Mouse (Mus musculus): ENCODE measurements at regions not wholly inside any gene's neighbourhood (a gene's known extent, or its start where the extent isn't known, plus 50 kb on each side); places are given as distances from the start of the nearest gene placed in this dataset.

DNA sequence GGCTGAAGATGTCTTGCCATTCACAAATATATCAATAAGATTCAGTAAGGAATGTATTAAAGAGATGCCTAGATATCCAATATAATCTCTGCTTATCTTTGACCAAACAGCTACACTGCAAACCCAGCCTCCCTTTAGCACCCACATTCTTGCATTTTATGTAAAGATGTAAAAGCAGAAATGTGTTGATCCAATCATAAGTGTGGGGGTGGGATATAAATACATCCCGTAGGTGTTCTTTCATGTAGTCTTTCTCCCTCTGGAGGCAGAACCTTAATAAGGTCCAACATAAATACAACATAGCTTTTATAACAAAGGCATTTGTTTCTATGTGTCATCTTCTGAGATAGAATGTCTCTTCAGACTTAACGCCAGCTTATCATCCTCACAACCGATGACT, 637.1 kb upstream of the Flrt2 start:
- Histone ChIP-seq H3K27ac (ENCODE audit: low read length) (no peak overlapping the region), H3K4me3 (ENCODE audit: low read depth, low read length) (no peak overlapping the region), H3K4me2 (replicated peaks; ENCODE audit: low read depth, low read length) (no peak overlapping the region), H3K9me3 (ENCODE audit: control insufficient read depth, low read depth, low read length) (no peaks in the 10 kb centered on the region), H3K36me3 (ENCODE audit: control insufficient read depth, insufficient read depth, low read length) (no peaks in the 10 kb centered on the region), H3K9ac (replicated peaks; ENCODE audit: low read depth, low read length) (no peak overlapping the region), H3K27me3 (ENCODE audit: control insufficient read depth, insufficient read depth, low read length) (no peaks in the 10 kb centered on the region), H3K4me1 (ENCODE audit: control insufficient read depth, insufficient read depth, low read length) (no peaks in the 10 kb centered on the region)
- 78% methylated on average over 3 of the region's 3 CpGs for WGBS
- ATAC-seq (ENCODE audit: insufficient number of reproducible peaks, insufficient read depth, low FRiP score, low read depth) = no peak

DNA sequence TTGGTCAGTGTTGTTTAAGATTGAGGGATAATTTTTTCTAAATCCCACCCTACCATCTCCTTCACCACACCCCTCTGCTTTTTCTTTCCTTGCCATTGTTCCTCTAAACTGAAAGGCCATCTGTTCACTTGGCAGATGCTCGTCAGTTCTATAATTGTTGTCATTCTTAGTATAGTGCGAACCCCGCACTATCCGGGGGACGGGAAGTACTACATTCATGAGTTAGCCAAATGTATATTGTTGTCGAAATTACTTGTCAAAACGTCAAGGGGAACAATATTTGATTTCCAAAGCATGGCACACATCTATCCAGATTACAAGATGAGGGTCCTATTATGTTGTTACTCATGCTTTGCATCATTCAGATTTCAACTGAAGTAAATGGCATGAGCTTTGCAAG, 635.1 kb upstream of the Flrt2 start:
- no peak overlapping the region for H3K9ac ChIP-seq (replicated peaks; ENCODE audit: low read depth, low read length)
- H3K4me1 ChIP-seq (ENCODE audit: control insufficient read depth, insufficient read depth, low read length) = no peaks in the 10 kb centered on the region
- no peak for ATAC-seq (ENCODE audit: insufficient number of reproducible peaks, insufficient read depth, low FRiP score, low read depth)
- no peak overlapping the region for H3K4me3 ChIP-seq (ENCODE audit: low read depth, low read length)
- 81% methylated on average over 7 of the region's 7 CpGs for WGBS
- H3K9me3 ChIP-seq (ENCODE audit: control insufficient read depth, low read depth, low read length) = no peaks in the 10 kb centered on the region
- no peaks in the 10 kb centered on the region for H3K27me3 ChIP-seq (ENCODE audit: control insufficient read depth, insufficient read depth, low read length)
- H3K36me3 ChIP-seq (ENCODE audit: control insufficient read depth, insufficient read depth, low read length) = no peaks in the 10 kb centered on the region
- H3K4me2 ChIP-seq (replicated peaks; ENCODE audit: low read depth, low read length) = no peak overlapping the region
- H3K27ac ChIP-seq (ENCODE audit: low read length) = no peak overlapping the region

DNA sequence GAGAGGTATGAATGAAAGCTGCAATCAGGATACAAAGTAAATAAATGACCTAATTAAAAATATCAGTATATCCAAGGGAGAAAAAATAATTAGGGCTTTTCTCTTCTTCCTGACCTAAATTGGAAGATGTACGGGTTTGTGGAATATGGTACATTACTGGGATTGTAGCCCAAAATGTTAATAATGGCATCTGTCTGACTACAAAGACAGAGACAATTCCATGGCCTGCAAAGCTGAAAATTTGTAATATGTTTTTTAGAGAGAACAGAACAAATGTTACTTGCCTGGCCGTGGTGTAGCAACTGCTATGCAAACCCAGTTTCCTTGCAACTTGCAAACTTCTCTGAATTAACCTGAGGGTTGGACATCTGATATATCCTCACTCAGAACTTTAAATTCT, 632.6 kb upstream of the Flrt2 start:
- WGBS = 95% methylated on average over 2 of the region's 2 CpGs
- no peaks in the 10 kb centered on the region for H3K36me3 ChIP-seq (ENCODE audit: control insufficient read depth, insufficient read depth, low read length)
- H3K27me3 ChIP-seq (ENCODE audit: control insufficient read depth, insufficient read depth, low read length) = no peaks in the 10 kb centered on the region
- no peak overlapping the region for H3K9ac ChIP-seq (replicated peaks; ENCODE audit: low read depth, low read length)
- H3K4me3 ChIP-seq (ENCODE audit: low read depth, low read length) = no peak overlapping the region
- ATAC-seq (ENCODE audit: insufficient number of reproducible peaks, insufficient read depth, low FRiP score, low read depth) = no peak
- no peak overlapping the region for H3K4me2 ChIP-seq (replicated peaks; ENCODE audit: low read depth, low read length)
- no peaks in the 10 kb centered on the region for H3K4me1 ChIP-seq (ENCODE audit: control insufficient read depth, insufficient read depth, low read length)
- no peak overlapping the region for H3K27ac ChIP-seq (ENCODE audit: low read length)
- no peaks in the 10 kb centered on the region for H3K9me3 ChIP-seq (ENCODE audit: control insufficient read depth, low read depth, low read length)

DNA sequence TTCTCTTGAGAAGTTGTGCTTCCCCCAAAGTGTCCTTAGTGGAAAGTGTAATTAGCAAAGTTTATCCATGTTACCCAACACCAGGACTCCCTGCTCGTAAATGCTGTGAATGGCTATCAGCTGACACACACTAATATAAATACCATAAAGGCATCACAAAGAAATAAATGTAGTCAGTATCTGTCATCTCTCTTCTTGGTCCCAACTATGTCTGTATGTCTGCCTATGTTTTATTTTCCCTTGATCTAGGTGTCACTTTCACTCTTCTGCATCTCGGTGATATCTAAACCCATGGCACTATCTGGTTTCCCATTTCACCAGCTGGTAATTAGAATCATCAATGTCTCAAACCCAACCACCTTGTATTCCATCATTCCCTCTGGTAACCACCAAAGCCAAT, 619.7 kb upstream of the Flrt2 start:
- H3K4me3 ChIP-seq (ENCODE audit: low read depth, low read length) = no peak overlapping the region
- ATAC-seq (ENCODE audit: insufficient number of reproducible peaks, insufficient read depth, low FRiP score, low read depth) = no peak
- no peak overlapping the region for H3K27ac ChIP-seq (ENCODE audit: low read length)
- H3K4me2 ChIP-seq (replicated peaks; ENCODE audit: low read depth, low read length) = no peak overlapping the region
- WGBS = 75% methylated on average over 2 of the region's 2 CpGs
- H3K9ac ChIP-seq (replicated peaks; ENCODE audit: low read depth, low read length) = no peak overlapping the region
- H3K9me3 ChIP-seq (ENCODE audit: control insufficient read depth, low read depth, low read length) = no peaks in the 10 kb centered on the region
- H3K4me1 ChIP-seq (ENCODE audit: control insufficient read depth, insufficient read depth, low read length) = no peaks in the 10 kb centered on the region
- no peaks in the 10 kb centered on the region for H3K27me3 ChIP-seq (ENCODE audit: control insufficient read depth, insufficient read depth, low read length)
- H3K36me3 ChIP-seq (ENCODE audit: control insufficient read depth, insufficient read depth, low read length) = no peaks in the 10 kb centered on the region

DNA sequence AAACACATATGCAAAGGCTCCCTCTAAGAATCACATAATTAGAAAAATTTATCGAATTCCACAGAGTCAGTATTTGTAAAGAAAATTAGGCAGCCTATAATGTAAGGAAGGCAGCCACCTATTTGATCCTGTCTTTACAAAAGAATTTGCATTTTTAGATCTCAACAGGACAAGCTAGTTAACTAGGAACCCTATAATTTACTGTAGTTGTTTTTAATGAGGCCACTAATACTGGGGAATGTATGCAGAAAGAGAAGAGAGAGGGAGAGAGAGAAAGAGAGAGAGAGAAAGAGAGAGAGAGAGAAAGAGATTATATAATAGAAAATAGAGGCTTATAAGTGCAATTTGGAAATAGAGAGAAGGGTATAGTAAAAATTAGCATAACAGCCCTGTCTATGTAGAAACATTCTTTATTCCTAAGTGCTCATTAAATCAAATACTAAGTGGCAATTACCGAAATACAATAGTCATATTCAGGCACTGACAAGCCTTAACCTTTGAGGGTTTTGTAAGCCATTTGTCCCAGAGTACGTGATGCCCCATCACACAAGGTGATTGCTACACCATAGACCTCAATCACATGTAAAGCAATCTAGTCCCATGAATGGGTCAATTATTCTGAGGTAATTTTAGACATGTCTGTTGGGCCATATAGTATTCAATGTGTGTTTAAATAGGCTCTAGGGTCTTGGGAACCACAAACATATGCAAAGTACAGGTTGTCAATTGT, 572.6 kb upstream of the Flrt2 start:
- H3K4me3 ChIP-seq (ENCODE audit: low read depth, low read length) = no peak overlapping the region
- no peak overlapping the region for H3K9ac ChIP-seq (replicated peaks; ENCODE audit: low read depth, low read length)
- no peak overlapping the region for H3K4me2 ChIP-seq (replicated peaks; ENCODE audit: low read depth, low read length)
- H3K27me3 ChIP-seq (ENCODE audit: control insufficient read depth, insufficient read depth, low read length) = no peaks in the 10 kb centered on the region
- WGBS = 83% methylated on average over 3 of the region's 3 CpGs
- H3K27ac ChIP-seq (ENCODE audit: low read length) = no peak overlapping the region
- H3K9me3 ChIP-seq (ENCODE audit: control insufficient read depth, low read depth, low read length) = no peaks in the 10 kb centered on the region
- no peak for ATAC-seq (ENCODE audit: insufficient number of reproducible peaks, insufficient read depth, low FRiP score, low read depth)
- H3K4me1 ChIP-seq (ENCODE audit: control insufficient read depth, insufficient read depth, low read length) = no peaks in the 10 kb centered on the region
- no peaks in the 10 kb centered on the region for H3K36me3 ChIP-seq (ENCODE audit: control insufficient read depth, insufficient read depth, low read length)

DNA sequence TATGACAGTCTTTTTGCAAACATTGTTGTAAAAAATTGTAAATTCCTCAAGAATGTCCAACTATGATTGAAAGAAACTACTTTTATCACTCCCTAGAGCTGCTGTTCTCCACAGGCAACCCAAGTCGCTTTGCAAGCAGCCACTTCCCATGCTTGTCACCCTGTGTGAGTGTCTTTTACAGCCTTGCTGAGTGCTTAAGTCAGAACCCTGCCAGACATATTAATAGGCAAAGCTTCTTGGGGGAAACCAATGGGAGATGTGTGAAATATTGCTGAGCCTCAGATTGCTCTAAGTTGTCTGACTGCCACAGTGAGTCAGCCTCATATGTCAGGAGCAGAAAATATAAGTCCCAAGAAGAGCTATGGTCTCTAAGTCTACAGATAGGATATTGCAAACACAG, 559.2 kb upstream of the Flrt2 start:
- H3K4me2 ChIP-seq (replicated peaks; ENCODE audit: low read depth, low read length) = no peak overlapping the region
- H3K4me1 ChIP-seq (ENCODE audit: control insufficient read depth, insufficient read depth, low read length) = no peaks in the 10 kb centered on the region
- no peak overlapping the region for H3K9ac ChIP-seq (replicated peaks; ENCODE audit: low read depth, low read length)
- no peaks in the 10 kb centered on the region for H3K9me3 ChIP-seq (ENCODE audit: control insufficient read depth, low read depth, low read length)
- ATAC-seq (ENCODE audit: insufficient number of reproducible peaks, insufficient read depth, low FRiP score, low read depth) = no peak
- H3K4me3 ChIP-seq (ENCODE audit: low read depth, low read length) = no peak overlapping the region
- no peak overlapping the region for H3K27ac ChIP-seq (ENCODE audit: low read length)
- 78% methylated on average over 1 of the region's 1 CpGs for WGBS
- H3K27me3 ChIP-seq (ENCODE audit: control insufficient read depth, insufficient read depth, low read length) = no peaks in the 10 kb centered on the region
- H3K36me3 ChIP-seq (ENCODE audit: control insufficient read depth, insufficient read depth, low read length) = no peaks in the 10 kb centered on the region

DNA sequence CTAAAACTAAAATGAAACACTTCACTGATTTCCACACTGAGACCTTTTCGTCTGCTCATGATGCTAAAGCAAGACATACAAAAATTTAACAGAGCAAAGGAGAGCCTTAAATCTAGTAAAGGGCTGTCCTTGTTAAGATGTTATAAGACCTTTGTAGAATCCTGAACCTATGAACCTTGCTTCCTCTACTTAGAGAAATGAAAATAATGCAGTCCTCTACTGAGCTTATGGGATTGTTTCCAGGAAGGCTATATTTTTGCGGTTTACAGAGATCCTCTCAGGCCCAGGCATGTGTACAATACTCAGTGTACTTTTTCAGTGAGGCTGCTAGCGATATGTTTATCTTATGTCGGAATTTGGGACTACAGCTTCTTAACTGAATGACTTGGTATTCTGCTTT, 558.5 kb upstream of the Flrt2 start:
- H3K27ac ChIP-seq (ENCODE audit: low read length) = no peak overlapping the region
- no peaks in the 10 kb centered on the region for H3K36me3 ChIP-seq (ENCODE audit: control insufficient read depth, insufficient read depth, low read length)
- H3K9ac ChIP-seq (replicated peaks; ENCODE audit: low read depth, low read length) = no peak overlapping the region
- H3K4me2 ChIP-seq (replicated peaks; ENCODE audit: low read depth, low read length) = no peak overlapping the region
- no peaks in the 10 kb centered on the region for H3K9me3 ChIP-seq (ENCODE audit: control insufficient read depth, low read depth, low read length)
- H3K27me3 ChIP-seq (ENCODE audit: control insufficient read depth, insufficient read depth, low read length) = no peaks in the 10 kb centered on the region
- H3K4me3 ChIP-seq (ENCODE audit: low read depth, low read length) = no peak overlapping the region
- no peak for ATAC-seq (ENCODE audit: insufficient number of reproducible peaks, insufficient read depth, low FRiP score, low read depth)
- 45% methylated on average over 4 of the region's 4 CpGs for WGBS
- H3K4me1 ChIP-seq (ENCODE audit: control insufficient read depth, insufficient read depth, low read length) = no peaks in the 10 kb centered on the region

DNA sequence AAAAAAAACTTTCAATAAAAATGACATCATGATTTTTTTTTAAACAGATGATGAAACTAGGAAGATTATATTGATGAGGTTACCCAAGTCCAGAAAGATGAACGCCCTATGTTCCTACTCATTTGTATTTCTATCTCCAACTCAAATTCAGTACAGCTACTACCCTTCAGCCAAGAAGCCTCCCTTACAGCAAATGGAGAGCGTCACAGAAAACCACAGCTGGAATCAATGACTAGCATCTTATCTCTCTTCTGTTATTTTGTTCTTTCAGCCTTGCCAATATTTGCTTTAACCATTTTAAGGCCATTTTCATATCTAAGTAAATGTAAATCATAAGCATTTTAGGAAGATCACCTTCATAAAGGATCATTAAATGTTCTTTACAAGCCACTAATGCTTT, 553.9 kb upstream of the Flrt2 start:
- Histone ChIP-seq H3K27me3 (ENCODE audit: control insufficient read depth, insufficient read depth, low read length) (no peaks in the 10 kb centered on the region), H3K4me3 (ENCODE audit: low read depth, low read length) (no peak overlapping the region), H3K27ac (ENCODE audit: low read length) (no peak overlapping the region), H3K4me1 (ENCODE audit: control insufficient read depth, insufficient read depth, low read length) (no peaks in the 10 kb centered on the region), H3K4me2 (replicated peaks; ENCODE audit: low read depth, low read length) (no peak overlapping the region), H3K9me3 (ENCODE audit: control insufficient read depth, low read depth, low read length) (no peaks in the 10 kb centered on the region), H3K9ac (replicated peaks; ENCODE audit: low read depth, low read length) (no peak overlapping the region), H3K36me3 (ENCODE audit: control insufficient read depth, insufficient read depth, low read length) (no peaks in the 10 kb centered on the region)
- no peak for ATAC-seq (ENCODE audit: insufficient number of reproducible peaks, insufficient read depth, low FRiP score, low read depth)
- 76% methylated on average over 2 of the region's 2 CpGs for WGBS

DNA sequence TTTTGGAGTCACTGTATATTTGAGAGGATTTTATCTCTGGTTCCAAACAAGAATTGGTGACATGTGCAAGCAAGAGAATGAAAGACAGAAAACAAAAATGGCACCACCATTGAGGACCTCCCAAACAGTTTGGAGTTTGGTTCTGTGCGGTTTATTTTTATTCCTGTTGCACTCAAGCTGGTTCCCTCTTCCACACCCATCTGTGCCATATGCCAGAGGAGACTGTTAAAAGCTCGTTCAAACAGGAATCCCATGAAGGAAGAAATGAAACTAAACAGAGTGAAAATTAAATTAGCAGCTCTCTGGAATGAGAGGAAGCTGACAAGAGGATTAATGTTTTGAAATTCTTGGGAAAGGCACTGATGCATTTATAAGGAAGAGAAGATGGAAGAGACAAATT, 521.0 kb upstream of the Flrt2 start:
- no peak overlapping the region for H3K4me3 ChIP-seq (ENCODE audit: low read depth, low read length)
- WGBS = 44% methylated on average over 2 of the region's 2 CpGs
- no peak overlapping the region for H3K9ac ChIP-seq (replicated peaks; ENCODE audit: low read depth, low read length)
- ATAC-seq (ENCODE audit: insufficient number of reproducible peaks, insufficient read depth, low FRiP score, low read depth) = no peak
- H3K27me3 ChIP-seq (ENCODE audit: control insufficient read depth, insufficient read depth, low read length) = no peaks in the 10 kb centered on the region
- H3K4me1 ChIP-seq (ENCODE audit: control insufficient read depth, insufficient read depth, low read length) = no peaks in the 10 kb centered on the region
- no peaks in the 10 kb centered on the region for H3K36me3 ChIP-seq (ENCODE audit: control insufficient read depth, insufficient read depth, low read length)
- no peak overlapping the region for H3K27ac ChIP-seq (ENCODE audit: low read length)
- no peaks in the 10 kb centered on the region for H3K9me3 ChIP-seq (ENCODE audit: control insufficient read depth, low read depth, low read length)
- H3K4me2 ChIP-seq (replicated peaks; ENCODE audit: low read depth, low read length) = no peak overlapping the region

All from stomach, embryonic 14.5 days (tissue).